Mouse (Mus musculus): ENCODE measurements around the gene Gm44805. TPM values are rescaled to one million over a fixed set of nuclear protein-coding genes. Genes with fewer than 3 reads are reported as not detected.

The Gm44805 gene
- polyA plus RNA-seq, 1 experiment from 2014 or later: not detected

- no peak for DNase-seq (ENCODE audit: low read depth, low spot score)
- ChIA-PET CTCF (interaction anchor here (0.7 to 10.2 kb wide), 9 partner anchors 11 to 138 kb away, joined by 3 to 120 read pairs (median 5); partner anchors contain the start of genes Apoc2, Clptm1 and Ppp1r37), POLR2A (interaction anchor here (0.5 to 3.7 kb wide), 5 partner anchors 10 to 192 kb away, joined by 3 to 16 read pairs (median 4); partner anchors contain the start of genes Bloc1s3 and Trappc6a)
- no peak for ATAC-seq
- no peak for TF ChIP-seq CTCF (IDR thresholded peaks at IDR 0.05)
- H3K27me3 ChIP-seq: no peaks in the 10 kb centered on the region
- in situ Hi-C loops (cut with MboI; ENCODE audit: low pct_unique_long_range_greater_than_20kb): no loop called here
Observed at GRCm38 (mm10) chr7:19700299-19701068, 19.3 kb upstream of the Gm44805 start.

GRCm38 (mm10) chr7:19699827-19700148 is 18.6 kb upstream of the Gm44805 start:
- CTCF ChIA-PET: interaction anchor here (1.0 to 10.2 kb wide), 7 partner anchors 12 to 190 kb away, joined by 3 to 120 read pairs (median 5); partner anchors contain the start of genes Apoc2 and Clptm1
- no peak for ATAC-seq

GRCm38 (mm10) chr7:19698907-19699826 is 17.9 kb upstream of the Gm44805 start, which contains the start of gene Apoe:
Apoe (minus strand) TSS chr7:19699188.
- TF ChIP-seq CTCF (IDR thresholded peaks at IDR 0.05): no peak
- ATAC-seq (no peak), DNase-seq (ENCODE audit: low read depth, low spot score) (no peak)
- H3K27me3 ChIP-seq: no peaks in the 10 kb centered on the region
- POLR2A ChIA-PET: interaction anchor here (0.5 to 3.7 kb wide), 5 partner anchors 8 to 30 kb away, joined by 3 to 16 read pairs (median 4); no protein-coding TSS in a partner anchor
- CTCF ChIA-PET: interaction anchor here (1.0 to 10.2 kb wide), 3 partner anchors 21 to 191 kb away, joined by 3 to 120 read pairs (median 6); partner anchors contain the start of genes Apoc2 and Clptm1
- in situ Hi-C loops (cut with MboI; ENCODE audit: low pct_unique_long_range_greater_than_20kb): no loop called here

More at GRCm38 (mm10) chr7:19699827-19700148, 18.6 kb upstream of the Gm44805 start:
- no peaks in the 10 kb centered on the region for H3K27me3 ChIP-seq
- no peak for DNase-seq (ENCODE audit: low read depth, low spot score)
- no peak for TF ChIP-seq CTCF (IDR thresholded peaks at IDR 0.05)
- in situ Hi-C loops (cut with MboI; ENCODE audit: low pct_unique_long_range_greater_than_20kb): no loop called here
- POLR2A ChIA-PET: interaction anchor here (0.5 to 3.7 kb wide), 4 partner anchors 8 to 31 kb away, joined by 4 to 16 read pairs (median 4); no protein-coding TSS in a partner anchor

- no peak for ATAC-seq
- in situ Hi-C loops (cut with MboI; ENCODE audit: low pct_unique_long_range_greater_than_20kb): no loop called here
Observed at GRCm38 (mm10) chr7:19697949-19698906, 17.0 kb upstream of the Gm44805 start.

GRCm38 (mm10) chr7:19696336-19696873 is 15.2 kb upstream of the Gm44805 start:
- ATAC-seq: no peak
- POLR2A ChIA-PET: no interaction called here
- no peaks in the 10 kb centered on the region for H3K27me3 ChIP-seq
- in situ Hi-C loops (cut with MboI; ENCODE audit: low pct_unique_long_range_greater_than_20kb): no loop called here
- CTCF ChIA-PET: interaction anchor here (10.2 kb wide), 1 partner anchor 29 kb away, joined by 120 read pairs; the partner anchor contains the start of gene Clptm1
- DNase-seq (ENCODE audit: low read depth, low spot score): no peak
- no peak for TF ChIP-seq CTCF (IDR thresholded peaks at IDR 0.05)

More at GRCm38 (mm10) chr7:19697949-19698906, 17.0 kb upstream of the Gm44805 start:
- TF ChIP-seq CTCF (IDR thresholded peaks at IDR 0.05): no peak
- POLR2A ChIA-PET: interaction anchor here (0.5 kb wide), 1 partner anchor 7 kb away, joined by 3 read pairs; no protein-coding TSS in a partner anchor
- DNase-seq (ENCODE audit: low read depth, low spot score): no peak
- CTCF ChIA-PET: interaction anchor here (1.0 to 10.2 kb wide), 4 partner anchors 15 to 35 kb away, joined by 3 to 120 read pairs (median 3); partner anchors contain the start of gene Clptm1
- no peaks in the 10 kb centered on the region for H3K27me3 ChIP-seq

GRCm38 (mm10) chr7:19695881-19696280 is 14.7 kb upstream of the Gm44805 start:
- ChIA-PET CTCF (interaction anchor here (3.8 to 10.2 kb wide), 2 partner anchors 27 to 28 kb away, joined by 22 to 120 read pairs; partner anchors contain the start of gene Clptm1), POLR2A (interaction anchor here (1.3 kb wide), 1 partner anchor 19 kb away, joined by 4 read pairs; the partner anchor contains the start of gene Tomm40)
- ATAC-seq: no peak
- in situ Hi-C loops (cut with MboI; ENCODE audit: low pct_unique_long_range_greater_than_20kb): no loop called here
- DNase-seq (ENCODE audit: low read depth, low spot score): no peak
- TF ChIP-seq CTCF (IDR thresholded peaks at IDR 0.05): no peak
- H3K27me3 ChIP-seq: no peaks in the 10 kb centered on the region

- no peak for ATAC-seq
- in situ Hi-C loops (cut with MboI; ENCODE audit: low pct_unique_long_range_greater_than_20kb): no loop called here
- ChIA-PET CTCF (interaction anchor here (3.8 kb wide), 1 partner anchor 26 kb away, joined by 22 read pairs; no protein-coding TSS in a partner anchor), POLR2A (interaction anchor here (1.3 kb wide), 1 partner anchor 20 kb away, joined by 4 read pairs; the partner anchor contains the start of gene Tomm40)
- no peak for DNase-seq (ENCODE audit: low read depth, low spot score)
- no peak for TF ChIP-seq CTCF (IDR thresholded peaks at IDR 0.05)
- H3K27me3 ChIP-seq: no peaks in the 10 kb centered on the region
Observed at GRCm38 (mm10) chr7:19695213-19695594, 14.0 kb upstream of the Gm44805 start.

- CTCF ChIA-PET: interaction anchor here (3.8 kb wide), 1 partner anchor 25 kb away, joined by 22 read pairs; no protein-coding TSS in a partner anchor
- ATAC-seq (no peak), DNase-seq (ENCODE audit: low read depth, low spot score) (no peak)
- no peak for TF ChIP-seq CTCF (IDR thresholded peaks at IDR 0.05)
- no peaks in the 10 kb centered on the region for H3K27me3 ChIP-seq
- POLR2A ChIA-PET: interaction anchor here (1.0 to 1.3 kb wide), 2 partner anchors 20 to 25 kb away, joined by 3 to 4 read pairs; partner anchors contain the start of gene Tomm40
- in situ Hi-C loops (cut with MboI; ENCODE audit: low pct_unique_long_range_greater_than_20kb): no loop called here
Observed at GRCm38 (mm10) chr7:19694336-19695212, 13.4 kb upstream of the Gm44805 start.

All from Patski (cell line).